Mouse (Mus musculus): ENCODE measurements around the gene Dusp22.
A peak's percentile ranks its signal among the peaks of the same experiment; 100 is the strongest.

Dusp22 gene

GRCm38 (mm10) chr13:30669277-30669676 lies 9.5 kb downstream of the Dusp22 start:
- no peak for DNase-seq (ENCODE audit: low read depth)

- no peak for DNase-seq (ENCODE audit: low read depth)
Measured at GRCm38 (mm10) chr13:30673878-30674277, 14.1 kb downstream of the Dusp22 start.

DNA sequence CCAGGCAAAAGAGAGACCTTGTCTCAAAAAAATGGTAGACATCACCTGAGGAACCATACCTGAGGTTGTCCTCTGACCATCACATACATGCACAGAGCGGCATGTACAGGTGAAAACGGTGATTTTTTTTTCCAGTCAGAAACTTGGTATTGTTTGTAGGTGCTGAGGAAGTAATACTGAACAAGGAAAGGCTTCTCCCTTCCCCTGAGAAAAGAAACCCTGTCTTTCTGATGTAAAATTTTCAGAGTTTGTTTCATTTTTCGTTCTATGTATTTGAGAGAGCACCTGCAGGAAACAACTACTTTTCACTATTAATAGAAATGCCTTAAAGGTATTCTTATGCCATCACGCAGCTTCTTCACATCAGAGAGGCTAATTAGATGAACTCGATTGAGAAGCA lies 19.0 kb downstream of the Dusp22 start:
- no peak for DNase-seq (ENCODE audit: low read depth)

DNA sequence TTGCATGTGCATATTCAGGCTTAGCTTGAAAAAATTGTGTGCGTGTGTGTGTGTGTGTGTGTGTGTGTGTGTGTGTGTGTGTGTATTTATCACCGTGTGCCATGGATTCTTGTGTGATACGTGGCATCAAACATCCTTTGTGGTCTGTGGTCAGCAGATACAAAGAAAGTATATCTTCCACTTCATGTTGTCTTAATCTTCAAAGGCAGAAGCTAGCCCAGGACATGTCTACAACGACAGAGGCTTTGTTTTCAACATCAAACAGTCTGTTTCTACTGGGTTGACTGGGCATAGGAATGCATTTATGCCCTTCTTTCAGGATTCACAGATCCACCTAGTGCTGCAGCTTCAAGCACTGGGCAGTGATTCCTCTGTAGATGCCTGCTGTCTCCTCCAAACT lies 22.1 kb downstream of the Dusp22 start:
- peak; percentile 54 for DNase-seq (ENCODE audit: low read depth)

DNA sequence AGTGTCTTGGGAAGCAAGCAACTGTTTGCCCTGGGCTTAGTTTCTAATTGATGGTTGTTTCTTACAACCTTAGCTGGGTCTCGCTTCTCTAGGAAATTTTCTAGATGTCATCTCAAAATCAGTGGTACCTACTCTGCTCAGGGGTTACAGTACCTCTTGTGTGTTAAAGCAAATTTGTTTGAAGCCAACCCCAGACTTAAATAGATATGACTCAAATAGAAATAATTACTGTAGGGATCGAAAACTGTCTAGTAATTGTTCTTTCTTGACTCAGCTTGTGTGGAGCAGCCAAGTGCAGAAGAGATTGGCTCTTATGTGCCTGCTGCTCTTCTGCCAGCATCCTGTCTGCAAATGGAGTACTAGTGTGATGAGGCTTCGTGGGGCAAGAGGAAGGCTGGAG lies 22.5 kb downstream of the Dusp22 start:
- no peak for DNase-seq (ENCODE audit: low read depth)

GRCm38 (mm10) chr13:30684614-30685122 lies 24.9 kb downstream of the Dusp22 start:
- no peak for DNase-seq (ENCODE audit: low read depth)

GRCm38 (mm10) chr13:30685957-30686356 lies 26.2 kb downstream of the Dusp22 start:
- no peak for DNase-seq (ENCODE audit: low read depth)

DNA sequence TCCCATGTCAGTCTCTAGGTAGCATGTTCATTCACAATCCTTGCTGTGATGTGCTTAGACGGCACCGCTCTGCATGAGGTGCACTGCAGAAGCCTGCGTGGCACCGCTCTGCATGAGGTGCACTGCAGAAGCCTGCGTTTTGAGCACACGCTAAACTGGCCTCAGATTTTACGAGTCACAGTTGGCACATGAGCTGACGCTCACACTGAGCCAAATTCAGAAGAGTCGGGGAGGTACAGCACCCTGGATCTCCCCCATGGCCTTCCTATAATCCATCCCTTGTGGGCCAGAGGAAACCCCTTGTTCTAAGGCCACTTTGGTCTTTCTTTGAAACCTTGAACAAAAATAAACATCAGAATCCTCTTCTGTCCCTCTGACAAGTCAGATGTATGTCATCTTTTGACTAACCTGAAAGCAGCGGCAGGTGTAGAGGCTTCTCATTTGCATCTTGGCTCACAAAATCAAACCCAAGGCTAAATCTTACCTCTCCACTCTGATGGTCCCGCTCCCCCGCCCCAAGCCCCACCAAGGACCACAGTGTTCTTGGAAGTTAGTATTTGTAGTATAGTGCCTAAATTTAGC lies 28.3 kb downstream of the Dusp22 start:
- no peak for DNase-seq (ENCODE audit: low read depth)

DNA sequence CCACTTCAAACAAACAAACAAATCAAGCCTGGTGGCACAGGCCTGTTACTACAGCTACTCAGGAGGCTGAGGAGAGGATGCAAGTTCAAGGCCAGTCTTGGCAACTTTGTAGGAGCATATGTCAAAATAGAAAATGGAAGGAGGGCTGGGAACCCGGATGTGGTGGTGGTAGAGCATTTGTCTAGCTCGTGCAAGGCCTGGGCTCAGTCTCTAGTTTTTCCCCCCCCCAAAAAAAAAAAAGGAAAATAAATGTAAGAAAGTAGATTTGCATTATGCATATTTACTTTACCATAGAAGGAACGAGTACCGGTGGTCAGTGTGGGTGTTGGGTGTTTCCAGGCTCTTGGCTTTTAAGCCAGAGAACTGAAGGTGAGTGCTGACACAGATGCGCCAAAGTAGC lies 29.7 kb downstream of the Dusp22 start:
- no peak for DNase-seq (ENCODE audit: low read depth)

GRCm38 (mm10) chr13:30691441-30692292 lies 31.9 kb downstream of the Dusp22 start:
- peak; percentile 14 for DNase-seq (ENCODE audit: low read depth)

DNA sequence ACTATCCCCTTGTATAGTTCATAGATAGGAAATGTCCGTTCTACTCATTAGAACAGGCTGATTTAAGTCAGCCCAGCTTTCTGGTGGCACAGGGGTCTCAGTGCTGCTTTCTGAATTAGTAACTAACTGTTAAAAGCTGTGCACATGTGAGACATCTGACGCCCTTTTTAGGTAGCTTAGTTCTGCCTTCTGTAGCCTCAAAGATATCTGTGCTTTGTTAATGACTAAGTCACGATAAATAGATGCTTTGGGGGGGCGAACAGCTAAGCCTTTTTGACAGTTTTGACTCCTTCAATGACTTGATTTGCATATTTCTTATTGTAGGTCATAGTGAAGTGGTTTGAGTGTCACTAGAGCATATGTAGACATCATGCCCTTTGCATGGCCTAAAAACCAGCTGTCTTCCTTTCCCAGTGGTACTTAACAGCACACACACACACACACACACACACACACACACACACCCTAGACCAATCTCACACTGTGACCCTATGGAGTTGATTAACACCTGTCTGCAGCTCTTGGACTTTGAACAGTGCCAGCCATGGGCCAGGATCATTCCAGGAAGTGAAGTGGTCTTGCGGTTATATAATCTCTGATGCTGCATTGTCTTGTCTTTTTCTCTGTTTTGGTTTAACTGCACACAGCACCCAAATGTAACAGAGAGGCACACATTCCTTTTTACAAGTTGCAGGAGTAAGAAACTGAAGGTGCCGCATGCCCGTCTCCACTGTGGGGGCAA lies 33.0 kb downstream of the Dusp22 start:
- DNase-seq (ENCODE audit: low read depth) = peak; percentile 37

GRCm38 (mm10) chr13:30695232-30695631 lies 35.4 kb downstream of the Dusp22 start:
- no peak for DNase-seq (ENCODE audit: low read depth)

GRCm38 (mm10) chr13:30695890-30696289 lies 36.1 kb downstream of the Dusp22 start:
- no peak for DNase-seq (ENCODE audit: low read depth)

DNA sequence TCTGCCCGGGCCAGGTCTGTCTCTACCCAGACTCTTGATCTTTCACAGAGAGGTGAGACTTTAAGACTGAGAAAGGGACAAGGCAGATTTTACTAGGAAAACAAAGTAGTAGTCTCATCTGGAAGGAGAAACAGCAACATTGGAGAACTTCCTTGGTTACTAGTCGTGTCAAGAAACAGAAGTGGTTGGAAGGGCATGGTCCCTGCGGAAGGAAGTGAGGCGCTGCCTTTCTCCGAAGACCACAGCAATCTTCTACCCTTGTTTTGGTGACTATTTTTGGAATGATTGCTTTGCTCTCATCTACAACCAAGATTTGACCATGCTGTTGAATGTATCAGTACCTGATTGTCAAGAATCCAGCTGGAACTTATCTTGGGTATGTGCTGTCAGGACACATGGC lies 38.1 kb downstream of the Dusp22 start:
- DNase-seq (ENCODE audit: low read depth) = no peak

- DNase-seq (ENCODE audit: low read depth) = no peak
Measured at GRCm38 (mm10) chr13:30702695-30703094, 42.9 kb downstream of the Dusp22 start.

GRCm38 (mm10) chr13:30704246-30705095 lies 44.7 kb downstream of the Dusp22 start:
- DNase-seq (ENCODE audit: low read depth) = no peak

DNA sequence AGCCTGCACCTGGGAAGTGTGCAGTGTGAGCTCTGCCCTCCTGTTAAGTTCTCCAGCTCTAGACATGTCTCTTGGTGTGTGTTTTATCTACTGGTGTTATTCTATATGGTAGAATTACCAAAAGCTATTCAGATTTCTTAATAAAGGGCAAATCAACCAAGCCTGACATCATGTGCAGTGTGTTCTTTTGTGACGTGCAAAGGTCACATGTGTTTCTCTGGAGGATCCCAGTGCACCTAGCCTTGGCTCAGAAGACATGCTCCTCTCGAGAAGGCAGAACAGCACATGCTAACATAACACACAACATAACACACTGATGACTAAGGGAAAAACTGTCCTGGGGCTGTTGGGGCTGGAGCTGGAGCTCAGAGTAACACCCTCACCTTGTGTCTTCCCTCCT lies 51.3 kb downstream of the Dusp22 start:
- DNase-seq (ENCODE audit: low read depth) = no peak

GRCm38 (mm10) chr13:30711711-30712110 lies 51.9 kb downstream of the Dusp22 start:
- no peak for DNase-seq (ENCODE audit: low read depth)

DNA sequence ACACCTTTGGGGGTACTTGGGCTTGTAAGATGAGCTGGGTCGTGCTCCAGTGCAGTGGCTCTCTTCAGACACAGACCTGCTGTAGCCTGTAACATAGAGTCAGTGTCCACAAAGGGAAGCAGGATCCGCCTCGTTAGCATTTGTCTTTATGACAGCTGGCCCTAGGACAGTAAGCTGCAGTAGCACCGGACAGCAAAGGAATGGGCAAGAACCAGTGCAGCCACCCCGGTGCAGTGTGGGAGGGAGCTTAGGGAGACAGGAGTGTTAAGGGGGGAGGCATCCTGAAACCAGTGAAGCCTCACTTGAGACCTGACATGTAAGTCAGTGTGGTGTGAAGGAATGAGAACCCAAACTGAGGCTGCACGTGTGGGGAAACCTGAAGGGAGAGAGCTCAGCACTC lies 52.5 kb downstream of the Dusp22 start:
- DNase-seq (ENCODE audit: low read depth) = no peak

- no peak for DNase-seq (ENCODE audit: low read depth)
Measured at GRCm38 (mm10) chr13:30713621-30714020, 53.8 kb downstream of the Dusp22 start.

- DNase-seq (ENCODE audit: low read depth) = no peak
Measured at GRCm38 (mm10) chr13:30714552-30714951, 54.8 kb downstream of the Dusp22 start.

DNA sequence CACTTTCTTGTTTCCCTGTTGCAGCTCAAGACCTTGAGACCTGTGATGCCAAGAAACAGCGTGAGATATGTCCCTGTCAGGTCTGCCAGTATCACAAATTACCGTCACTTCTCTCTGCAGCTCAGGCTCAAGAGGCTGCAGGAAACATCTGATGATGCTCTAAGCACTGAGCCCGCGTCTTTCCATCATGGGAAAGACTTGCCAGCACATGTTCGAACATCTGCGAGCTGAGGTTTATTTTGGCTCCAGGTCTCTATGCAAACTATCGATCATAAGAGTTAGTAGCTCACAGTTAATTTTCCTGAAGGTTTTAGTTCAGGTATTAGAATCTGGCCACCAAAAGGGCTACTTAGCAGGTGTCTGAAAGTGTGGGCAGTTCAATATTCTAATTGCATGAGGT lies 55.3 kb downstream of the Dusp22 start:
- no peak for DNase-seq (ENCODE audit: low read depth)
